Mouse (Mus musculus): ENCODE results near the gene Neto2. TPM values are rescaled to one million over a fixed set of nuclear protein-coding genes. Genes with fewer than 3 reads are reported as not detected.

The Neto2 gene
- polyA plus RNA-seq, 1 experiment = 3.1 TPM

GRCm38 (mm10) chr8:85597413-85598191, 103.1 kb downstream of the Neto2 start:
- Histone ChIP-seq H3K4me3 (ENCODE audit: control insufficient read depth, insufficient read depth, low read length) (no peak overlapping the region), H3K4me1 (replicated peaks; ENCODE audit: control insufficient read depth, insufficient read depth, low read length) (no peaks in the 10 kb centered on the region), H3K27me3 (ENCODE audit: control insufficient read depth, insufficient read depth, low read length) (no peaks in the 10 kb centered on the region), H3K36me3 (ENCODE audit: control insufficient read depth, insufficient read depth, low read length) (no peaks in the 10 kb centered on the region), H3K27ac (ENCODE audit: control insufficient read depth, insufficient read depth, low read length) (no peak overlapping the region)
- DNase-seq = no peak
- 81% methylated on average over 8 of the region's 8 CpGs for WGBS
- no peak for TF ChIP-seq CTCF (IDR thresholded peaks at IDR 0.05; ENCODE audit: borderline replicate concordance, control insufficient read depth, extremely low read depth, insufficient read depth, low read length, poor library complexity)
- no peak for TF ChIP-seq POLR2A (IDR thresholded peaks at IDR 0.05; ENCODE audit: control insufficient read depth, extremely low read depth, insufficient read depth, low read length, poor library complexity)

DNA sequence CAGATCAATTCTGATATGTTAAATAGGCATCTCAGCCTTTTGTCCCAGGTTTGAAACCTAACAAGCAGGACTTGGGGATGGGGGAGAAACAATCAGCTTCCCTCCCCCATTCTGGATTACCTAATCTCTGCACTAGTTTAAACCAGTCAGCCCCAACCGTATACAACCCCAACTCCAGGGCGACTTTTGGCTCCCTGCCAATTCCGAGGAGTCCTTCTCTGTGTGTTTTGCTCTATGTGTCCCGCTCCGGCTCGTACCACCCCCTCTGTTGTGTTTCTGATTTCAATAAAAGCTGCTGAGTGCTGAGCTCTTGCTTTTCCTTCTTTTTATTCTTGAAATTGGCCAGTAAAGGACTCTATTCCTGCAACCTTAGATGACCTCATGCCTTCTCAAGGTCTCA, 105.3 kb downstream of the Neto2 start:
- H3K27ac ChIP-seq (ENCODE audit: control insufficient read depth, insufficient read depth, low read length) = no peak overlapping the region
- 89% methylated on average over 6 of the region's 6 CpGs for WGBS
- H3K27me3 ChIP-seq (ENCODE audit: control insufficient read depth, insufficient read depth, low read length) = no peaks in the 10 kb centered on the region
- TF ChIP-seq CTCF (IDR thresholded peaks at IDR 0.05; ENCODE audit: borderline replicate concordance, control insufficient read depth, extremely low read depth, insufficient read depth, low read length, poor library complexity) (no peak), POLR2A (IDR thresholded peaks at IDR 0.05; ENCODE audit: control insufficient read depth, extremely low read depth, insufficient read depth, low read length, poor library complexity) (no peak)
- no peak overlapping the region for H3K4me3 ChIP-seq (ENCODE audit: control insufficient read depth, insufficient read depth, low read length)
- no peaks in the 10 kb centered on the region for H3K36me3 ChIP-seq (ENCODE audit: control insufficient read depth, insufficient read depth, low read length)
- no peak for DNase-seq
- H3K4me1 ChIP-seq (replicated peaks; ENCODE audit: control insufficient read depth, insufficient read depth, low read length) = no peaks in the 10 kb centered on the region

DNA sequence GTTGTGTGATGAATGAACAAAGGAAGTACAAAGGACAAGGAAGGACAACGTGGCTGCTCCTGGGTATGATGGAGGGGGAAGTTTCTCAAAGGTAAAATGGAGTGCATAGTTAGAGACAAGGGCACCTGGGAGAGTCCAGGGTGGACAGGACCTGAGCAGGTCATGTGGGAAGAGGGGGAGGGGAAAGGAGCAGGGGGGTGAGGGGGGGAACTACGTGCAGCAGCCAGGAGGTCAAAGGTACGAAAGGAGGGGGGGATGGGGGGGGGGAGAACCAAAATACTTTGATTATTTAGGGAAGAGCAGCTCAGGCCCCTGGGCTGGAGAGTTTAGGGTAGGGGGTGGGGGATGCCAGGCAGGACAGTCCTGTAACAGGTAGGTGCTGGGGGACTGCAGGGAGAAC, 105.7 kb downstream of the Neto2 start:
- Histone ChIP-seq H3K4me3 (ENCODE audit: control insufficient read depth, insufficient read depth, low read length) (no peak overlapping the region), H3K36me3 (ENCODE audit: control insufficient read depth, insufficient read depth, low read length) (no peaks in the 10 kb centered on the region), H3K27ac (ENCODE audit: control insufficient read depth, insufficient read depth, low read length) (no peak overlapping the region), H3K27me3 (ENCODE audit: control insufficient read depth, insufficient read depth, low read length) (no peaks in the 10 kb centered on the region), H3K4me1 (replicated peaks; ENCODE audit: control insufficient read depth, insufficient read depth, low read length) (no peaks in the 10 kb centered on the region)
- no peak for DNase-seq
- 64% methylated on average over 3 of the region's 3 CpGs for WGBS
- TF ChIP-seq CTCF (IDR thresholded peaks at IDR 0.05; ENCODE audit: borderline replicate concordance, control insufficient read depth, extremely low read depth, insufficient read depth, low read length, poor library complexity) (no peak), POLR2A (IDR thresholded peaks at IDR 0.05; ENCODE audit: control insufficient read depth, extremely low read depth, insufficient read depth, low read length, poor library complexity) (no peak)

- WGBS = 86% methylated on average over 3 of the region's 3 CpGs
- no peak for DNase-seq
- TF ChIP-seq CTCF (IDR thresholded peaks at IDR 0.05; ENCODE audit: borderline replicate concordance, control insufficient read depth, extremely low read depth, insufficient read depth, low read length, poor library complexity) (no peak), POLR2A (IDR thresholded peaks at IDR 0.05; ENCODE audit: control insufficient read depth, extremely low read depth, insufficient read depth, low read length, poor library complexity) (no peak)
Observed at GRCm38 (mm10) chr8:85593324-85593723, 107.4 kb downstream of the Neto2 start.

DNA sequence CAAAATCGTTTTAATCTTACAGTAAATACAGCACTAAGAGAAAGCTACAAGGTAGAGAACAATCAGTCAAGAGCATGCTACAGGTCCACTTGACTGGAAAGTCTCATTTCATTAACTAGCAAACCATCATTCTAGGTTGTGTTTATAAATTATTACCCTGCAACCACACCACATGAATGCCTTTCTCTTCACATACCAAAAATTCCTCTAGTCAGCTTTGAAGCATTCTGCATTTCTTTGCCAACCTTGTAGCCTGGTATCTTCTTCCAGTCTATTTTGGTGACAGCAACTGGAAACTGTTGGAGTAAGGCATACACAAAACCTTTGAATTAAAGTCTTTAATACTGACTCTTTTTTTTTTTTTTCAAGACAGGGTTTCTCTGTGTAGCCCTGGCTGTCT, 109.2 kb downstream of the Neto2 start:
- Histone ChIP-seq H3K36me3 (ENCODE audit: control insufficient read depth, insufficient read depth, low read length) (no peaks in the 10 kb centered on the region), H3K4me3 (ENCODE audit: control insufficient read depth, insufficient read depth, low read length) (no peak overlapping the region), H3K4me1 (replicated peaks; ENCODE audit: control insufficient read depth, insufficient read depth, low read length) (no peaks in the 10 kb centered on the region), H3K27me3 (ENCODE audit: control insufficient read depth, insufficient read depth, low read length) (no peaks in the 10 kb centered on the region), H3K27ac (ENCODE audit: control insufficient read depth, insufficient read depth, low read length) (no peak overlapping the region)
- DNase-seq = no peak
- WGBS = 98% methylated on average over 1 of the region's 1 CpGs
- TF ChIP-seq POLR2A (IDR thresholded peaks at IDR 0.05; ENCODE audit: control insufficient read depth, extremely low read depth, insufficient read depth, low read length, poor library complexity) (no peak), CTCF (IDR thresholded peaks at IDR 0.05; ENCODE audit: borderline replicate concordance, control insufficient read depth, extremely low read depth, insufficient read depth, low read length, poor library complexity) (no peak)

More at GRCm38 (mm10) chr8:85593324-85593723, 107.4 kb downstream of the Neto2 start:
- H3K4me3 ChIP-seq (ENCODE audit: control insufficient read depth, insufficient read depth, low read length) = no peak overlapping the region
- no peaks in the 10 kb centered on the region for H3K36me3 ChIP-seq (ENCODE audit: control insufficient read depth, insufficient read depth, low read length)
- H3K27ac ChIP-seq (ENCODE audit: control insufficient read depth, insufficient read depth, low read length) = no peak overlapping the region
- no peaks in the 10 kb centered on the region for H3K4me1 ChIP-seq (replicated peaks; ENCODE audit: control insufficient read depth, insufficient read depth, low read length)
- H3K27me3 ChIP-seq (ENCODE audit: control insufficient read depth, insufficient read depth, low read length) = no peaks in the 10 kb centered on the region

GRCm38 (mm10) chr8:85590258-85590657, 110.5 kb downstream of the Neto2 start:
- Histone ChIP-seq H3K36me3 (ENCODE audit: control insufficient read depth, insufficient read depth, low read length) (no peaks in the 10 kb centered on the region), H3K27me3 (ENCODE audit: control insufficient read depth, insufficient read depth, low read length) (no peaks in the 10 kb centered on the region), H3K4me1 (replicated peaks; ENCODE audit: control insufficient read depth, insufficient read depth, low read length) (no peaks in the 10 kb centered on the region), H3K4me3 (ENCODE audit: control insufficient read depth, insufficient read depth, low read length) (no peak overlapping the region), H3K27ac (ENCODE audit: control insufficient read depth, insufficient read depth, low read length) (no peak overlapping the region)
- TF ChIP-seq CTCF (IDR thresholded peaks at IDR 0.05; ENCODE audit: borderline replicate concordance, control insufficient read depth, extremely low read depth, insufficient read depth, low read length, poor library complexity) (no peak), POLR2A (IDR thresholded peaks at IDR 0.05; ENCODE audit: control insufficient read depth, extremely low read depth, insufficient read depth, low read length, poor library complexity) (no peak)
- 94% methylated on average over 1 of the region's 1 CpGs for WGBS
- no peak for DNase-seq
